Mouse (Mus musculus) lung, postnatal 0 days (tissue): ENCODE data around the gene Trat1.

Experiments
- CTCF ChIP-seq: IDR thresholded peaks from 2 replicates; pipeline ENCODE4 v1.5.1; 2016; ENCODE audit warnings: antibody characterized with exemption, mild to moderate bottlenecking
- EP300 ChIP-seq: IDR thresholded peaks from 2 replicates; pipeline ENCODE4 v1.6.1; 2016; ENCODE audit warnings: antibody characterized with exemption, mild to moderate bottlenecking, control low read depth

GRCm38 (mm10) chr16:48788704-48789185 is 16.9 kb upstream of the Trat1 start:
- no peak for TF ChIP-seq EP300
- no peak for TF ChIP-seq CTCF
